Mouse (Mus musculus) cerebellum, adult 11-12 months (tissue): ENCODE results near the gene Lipm.

Experiments
- DNase-seq: peaks from one replicate; pipeline ENCODE4 v3.0.0; 2022

Gene Lipm

GRCm38 (mm10) chr19:34166386-34166785, 65.7 kb downstream of the Lipm start:
- no peak for DNase-seq

GRCm38 (mm10) chr19:34167896-34168661, 67.3 kb downstream of the Lipm start:
- no peak for DNase-seq

- no peak for DNase-seq
These were observed 68.4 kb downstream of the Lipm start for GRCm38 (mm10) chr19:34169121-34169520.

GRCm38 (mm10) chr19:34171167-34171566, 70.4 kb downstream of the Lipm start:
- DNase-seq: no peak
